Mouse (Mus musculus): Measurements from ENCODE around the gene Obp2a.
"Not testable (repeated sequence)": the region's sequence is repeated elsewhere in the genome, so short reads cannot be mapped to it uniquely, and the experiment has no call there.

DNA sequence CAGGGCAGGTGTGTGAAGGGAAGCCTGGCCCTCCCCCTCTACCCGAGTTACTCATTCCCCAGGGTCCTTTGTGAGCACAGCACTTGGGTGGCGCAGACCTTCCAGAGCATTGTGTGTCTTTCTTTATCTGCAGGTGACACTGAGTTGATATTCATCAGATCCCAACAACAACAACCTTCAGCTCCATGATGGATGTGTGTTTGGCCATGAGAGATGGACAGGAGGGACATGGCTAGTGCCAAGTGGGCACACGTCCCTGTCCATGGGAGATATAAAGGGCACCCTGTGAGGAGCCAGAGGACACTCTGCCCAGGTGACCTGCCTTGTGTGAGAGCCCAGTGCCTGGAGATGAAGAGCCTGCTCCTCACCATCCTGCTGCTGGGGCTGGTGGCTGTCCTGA, at the start of gene Obp2a:
- not testable (repeated sequence) for TF ChIP-seq ZMIZ1 (IDR thresholded peaks at IDR 0.05; ENCODE audit: low read depth, low read length); CTCF (conservative IDR thresholded peaks at IDR 0.05 in 1 of 2, IDR thresholded peaks at IDR 0.05 in 1 of 2; ENCODE audit: low read depth in 2 of 2, low read length in 2 of 2)

Data from CH12.LX (cell line).